Mouse (Mus musculus): ENCODE measurements around the gene Zdhhc1. TPM values are rescaled to one million over a fixed set of nuclear protein-coding genes. Genes with fewer than 3 reads are reported as not detected.

Gene Zdhhc1
- polyA plus RNA-seq, 1 experiment from 2014 or later: 15.0 TPM

- H3K4me1 ChIP-seq (ENCODE audit: control insufficient read depth, insufficient read depth, low read length): no peaks in the 10 kb centered on the region
- no peak overlapping the region for H3K9ac ChIP-seq (replicated peaks; ENCODE audit: low read length)
- no peak overlapping the region for H3K4me2 ChIP-seq (ENCODE audit: low read depth, low read length)
- 91% methylated on average over 3 of the region's 3 CpGs for WGBS
- H3K9me3 ChIP-seq (replicated peaks; ENCODE audit: control insufficient read depth, low read length): no peaks in the 10 kb centered on the region
- H3K27me3 ChIP-seq (ENCODE audit: control insufficient read depth, insufficient read depth, low read length): no peaks in the 10 kb centered on the region
- ATAC-seq (replicated peaks; ENCODE audit: insufficient number of reproducible peaks, low FRiP score, low TSS enrichment, low read depth) (no peak), DNase-seq (ENCODE audit: low spot score) (no peak)
- no peaks in the 10 kb centered on the region for H3K36me3 ChIP-seq (replicated peaks; ENCODE audit: control insufficient read depth, insufficient read depth, low read depth, low read length)
- H3K27ac ChIP-seq (replicated peaks; ENCODE audit: low read depth, low read length): no peak overlapping the region
- H3K4me3 ChIP-seq (ENCODE audit: low read depth, low read length): no peak overlapping the region
Observed at GRCm38 (mm10) chr8:105448188-105448587, 48.5 kb downstream of the Zdhhc1 start.

- no peak overlapping the region for H3K4me3 ChIP-seq (ENCODE audit: low read depth, low read length)
- H3K9me3 ChIP-seq (replicated peaks; ENCODE audit: control insufficient read depth, low read length): no peaks in the 10 kb centered on the region
- H3K9ac ChIP-seq (replicated peaks; ENCODE audit: low read length): no peak overlapping the region
- H3K36me3 ChIP-seq (replicated peaks; ENCODE audit: control insufficient read depth, insufficient read depth, low read depth, low read length): no peaks in the 10 kb centered on the region
- 19% methylated on average over 4 of the region's 4 CpGs for WGBS
- peak; percentile 63 for DNase-seq (ENCODE audit: low spot score)
- H3K4me2 ChIP-seq (ENCODE audit: low read depth, low read length): no peak overlapping the region
- no peak overlapping the region for H3K27ac ChIP-seq (replicated peaks; ENCODE audit: low read depth, low read length)
- no peaks in the 10 kb centered on the region for H3K27me3 ChIP-seq (ENCODE audit: control insufficient read depth, insufficient read depth, low read length)
- H3K4me1 ChIP-seq (ENCODE audit: control insufficient read depth, insufficient read depth, low read length): no peaks in the 10 kb centered on the region
- ATAC-seq (replicated peaks; ENCODE audit: insufficient number of reproducible peaks, low FRiP score, low TSS enrichment, low read depth): no peak
Observed at GRCm38 (mm10) chr8:105446127-105446552, 50.6 kb downstream of the Zdhhc1 start.

GRCm38 (mm10) chr8:105445296-105446126 lies 51.2 kb downstream of the Zdhhc1 start:
- DNase-seq (ENCODE audit: low spot score) (peak; percentile 60), ATAC-seq (replicated peaks; ENCODE audit: insufficient number of reproducible peaks, low FRiP score, low TSS enrichment, low read depth) (peak; percentile 85)
- Histone ChIP-seq H3K36me3 (replicated peaks; ENCODE audit: control insufficient read depth, insufficient read depth, low read depth, low read length) (no peaks in the 10 kb centered on the region), H3K27ac (replicated peaks; ENCODE audit: low read depth, low read length) (0 out of 2 replicates have a peak overlapping the region, but pooled peaks have one; percentile 35), H3K4me2 (ENCODE audit: low read depth, low read length) (no peak overlapping the region), H3K27me3 (ENCODE audit: control insufficient read depth, insufficient read depth, low read length) (no peaks in the 10 kb centered on the region), H3K4me3 (ENCODE audit: low read depth, low read length) (no peak overlapping the region), H3K4me1 (ENCODE audit: control insufficient read depth, insufficient read depth, low read length) (no peaks in the 10 kb centered on the region), H3K9me3 (replicated peaks; ENCODE audit: control insufficient read depth, low read length) (no peaks in the 10 kb centered on the region), H3K9ac (replicated peaks; ENCODE audit: low read length) (no peak overlapping the region)
- WGBS: 45% methylated on average over 11 of the region's 11 CpGs

- no peak overlapping the region for H3K9ac ChIP-seq (replicated peaks; ENCODE audit: low read length)
Observed at GRCm38 (mm10) chr8:105442661-105443060, 54.0 kb downstream of the Zdhhc1 start.

GRCm38 (mm10) chr8:105441433-105441832 lies 55.3 kb downstream of the Zdhhc1 start:
- H3K27ac ChIP-seq (replicated peaks; ENCODE audit: low read depth, low read length): no peak overlapping the region

More at GRCm38 (mm10) chr8:105442661-105443060, 54.0 kb downstream of the Zdhhc1 start:
- Histone ChIP-seq H3K9me3 (replicated peaks; ENCODE audit: control insufficient read depth, low read length) (no peaks in the 10 kb centered on the region), H3K27me3 (ENCODE audit: control insufficient read depth, insufficient read depth, low read length) (no peaks in the 10 kb centered on the region), H3K27ac (replicated peaks; ENCODE audit: low read depth, low read length) (no peak overlapping the region), H3K4me1 (ENCODE audit: control insufficient read depth, insufficient read depth, low read length) (no peaks in the 10 kb centered on the region), H3K36me3 (replicated peaks; ENCODE audit: control insufficient read depth, insufficient read depth, low read depth, low read length) (no peaks in the 10 kb centered on the region), H3K4me3 (ENCODE audit: low read depth, low read length) (no peak overlapping the region), H3K4me2 (ENCODE audit: low read depth, low read length) (no peak overlapping the region)
- WGBS: 85% methylated on average over 5 of the region's 5 CpGs
- DNase-seq (ENCODE audit: low spot score) (no peak), ATAC-seq (replicated peaks; ENCODE audit: insufficient number of reproducible peaks, low FRiP score, low TSS enrichment, low read depth) (no peak)

GRCm38 (mm10) chr8:105438865-105439264 lies 57.8 kb downstream of the Zdhhc1 start:
- no peak overlapping the region for H3K4me2 ChIP-seq (ENCODE audit: low read depth, low read length)
- H3K4me3 ChIP-seq (ENCODE audit: low read depth, low read length): no peak overlapping the region
- no peaks in the 10 kb centered on the region for H3K36me3 ChIP-seq (replicated peaks; ENCODE audit: control insufficient read depth, insufficient read depth, low read depth, low read length)
- H3K27me3 ChIP-seq (ENCODE audit: control insufficient read depth, insufficient read depth, low read length): no peaks in the 10 kb centered on the region
- H3K9me3 ChIP-seq (replicated peaks; ENCODE audit: control insufficient read depth, low read length): no peaks in the 10 kb centered on the region
- H3K4me1 ChIP-seq (ENCODE audit: control insufficient read depth, insufficient read depth, low read length): no peaks in the 10 kb centered on the region
- no peak overlapping the region for H3K9ac ChIP-seq (replicated peaks; ENCODE audit: low read length)
- H3K27ac ChIP-seq (replicated peaks; ENCODE audit: low read depth, low read length): no peak overlapping the region
- peak; percentile 72 for DNase-seq (ENCODE audit: low spot score)
- no peak for ATAC-seq (replicated peaks; ENCODE audit: insufficient number of reproducible peaks, low FRiP score, low TSS enrichment, low read depth)
- WGBS: 31% methylated on average over 5 of the region's 5 CpGs

More at GRCm38 (mm10) chr8:105441433-105441832, 55.3 kb downstream of the Zdhhc1 start:
- H3K9me3 ChIP-seq (replicated peaks; ENCODE audit: control insufficient read depth, low read length): no peaks in the 10 kb centered on the region
- no peak overlapping the region for H3K4me2 ChIP-seq (ENCODE audit: low read depth, low read length)
- DNase-seq (ENCODE audit: low spot score) (peak; percentile 68), ATAC-seq (replicated peaks; ENCODE audit: insufficient number of reproducible peaks, low FRiP score, low TSS enrichment, low read depth) (no peak)
- H3K9ac ChIP-seq (replicated peaks; ENCODE audit: low read length): no peak overlapping the region
- H3K4me3 ChIP-seq (ENCODE audit: low read depth, low read length): no peak overlapping the region
- no peaks in the 10 kb centered on the region for H3K36me3 ChIP-seq (replicated peaks; ENCODE audit: control insufficient read depth, insufficient read depth, low read depth, low read length)
- WGBS: 11% methylated on average over 6 of the region's 6 CpGs
- H3K4me1 ChIP-seq (ENCODE audit: control insufficient read depth, insufficient read depth, low read length): no peaks in the 10 kb centered on the region
- H3K27me3 ChIP-seq (ENCODE audit: control insufficient read depth, insufficient read depth, low read length): no peaks in the 10 kb centered on the region

GRCm38 (mm10) chr8:105437078-105437748 lies 59.5 kb downstream of the Zdhhc1 start:
- H3K9me3 ChIP-seq (replicated peaks; ENCODE audit: control insufficient read depth, low read length): no peaks in the 10 kb centered on the region
- H3K4me3 ChIP-seq (ENCODE audit: low read depth, low read length): no peak overlapping the region
- no peak overlapping the region for H3K9ac ChIP-seq (replicated peaks; ENCODE audit: low read length)
- ATAC-seq (replicated peaks; ENCODE audit: insufficient number of reproducible peaks, low FRiP score, low TSS enrichment, low read depth): no peak
- H3K4me1 ChIP-seq (ENCODE audit: control insufficient read depth, insufficient read depth, low read length): no peaks in the 10 kb centered on the region; the same call in 1 of the 2 replicates
- no peaks in the 10 kb centered on the region for H3K27me3 ChIP-seq (ENCODE audit: control insufficient read depth, insufficient read depth, low read length)
- no peak for DNase-seq (ENCODE audit: low spot score)
- no peak overlapping the region for H3K27ac ChIP-seq (replicated peaks; ENCODE audit: low read depth, low read length)
- H3K36me3 ChIP-seq (replicated peaks; ENCODE audit: control insufficient read depth, insufficient read depth, low read depth, low read length): no peaks in the 10 kb centered on the region
- H3K4me2 ChIP-seq (ENCODE audit: low read depth, low read length): no peak overlapping the region
- WGBS: 84% methylated on average over 5 of the region's 5 CpGs

- Histone ChIP-seq H3K9ac (replicated peaks; ENCODE audit: low read length) (no peak overlapping the region), H3K9me3 (replicated peaks; ENCODE audit: control insufficient read depth, low read length) (no peaks in the 10 kb centered on the region), H3K27ac (replicated peaks; ENCODE audit: low read depth, low read length) (no peak overlapping the region), H3K36me3 (replicated peaks; ENCODE audit: control insufficient read depth, insufficient read depth, low read depth, low read length) (no peaks in the 10 kb centered on the region), H3K4me3 (ENCODE audit: low read depth, low read length) (no peak overlapping the region), H3K4me1 (ENCODE audit: control insufficient read depth, insufficient read depth, low read length) (no peaks in the 10 kb centered on the region; the same call in 1 of the 2 replicates), H3K27me3 (ENCODE audit: control insufficient read depth, insufficient read depth, low read length) (no peaks in the 10 kb centered on the region), H3K4me2 (ENCODE audit: low read depth, low read length) (no peak overlapping the region)
- ATAC-seq (replicated peaks; ENCODE audit: insufficient number of reproducible peaks, low FRiP score, low TSS enrichment, low read depth) (no peak), DNase-seq (ENCODE audit: low spot score) (no peak)
- 75% methylated on average over 5 of the region's 5 CpGs for WGBS
Observed at GRCm38 (mm10) chr8:105436218-105436617, 60.5 kb downstream of the Zdhhc1 start.

Measured in embryonic facial prominence, embryonic 11.5 days (tissue).